In genomic region chr11:96399923-96400322, GRCm38 (mm10) we compare ENCODE assay signal across 12 mouse cellular contexts. TPM values are rescaled to one million over a fixed set of nuclear protein-coding genes. Genes with fewer than 3 reads are reported as not detected.
DNase-seq lines count a peak whose midpoint lies in the region; ATAC-seq lines count a peak whose summit lies in the region.
"Had no signal": no experiment of that assay in that cellular context is flagged by ENCODE, and none has a peak within 500 bp of the region (broad histone marks: within the 10 kb centered on the region; RNA-seq: fewer than 3 reads in every experiment).

No protein-coding gene starts in this region.

- no peak overlapping the region for H3K9ac ChIP-seq in heart, embryonic 15.5 days
- H3K9ac ChIP-seq: forebrain, postnatal 0 days; neural tube, embryonic 15.5 days had no signal

- no peaks in the 10 kb centered on the region for H3K9me3 ChIP-seq in heart, embryonic 15.5 days (replicated peaks)
- H3K9me3 ChIP-seq: neural tube, embryonic 15.5 days had no signal

- peak; percentile 23 for DNase-seq in ES-CJ7 (ENCODE audit: low read depth, low spot score)
- DNase-seq in adrenal gland, postnatal 14 days, result peak; percentile 67
- DNase-seq in lung, postnatal 10 days, result peak; percentile 68
- no peak for DNase-seq in T-cell, adult 2 months (ENCODE audit: low spot score)
- DNase-seq in frontal cortex, postnatal 25 days (ENCODE audit: low spot score in 2 of 2), result no peak
- no peak for DNase-seq in right cerebral cortex, postnatal 25 days
- DNase-seq: cerebellum, adult 9-10 months; forebrain, postnatal 0 days had no signal

- no peaks in the 10 kb centered on the region for H3K36me3 ChIP-seq in heart, embryonic 15.5 days
- H3K36me3 ChIP-seq: neural tube, embryonic 15.5 days had no signal

- peak; percentile 67; the same call in 1 of the 2 replicates for ATAC-seq in heart, embryonic 15.5 days (replicated peaks; ENCODE audit: insufficient number of reproducible peaks, insufficient read depth, low FRiP score, low read depth)
- ATAC-seq: forebrain, postnatal 0 days had no signal

- H3K4me3 ChIP-seq in heart, embryonic 15.5 days, result no peak overlapping the region
- H3K4me3 ChIP-seq: neural tube, embryonic 15.5 days had no signal

- peaks cover 18% of the 10 kb centered on the region for H3K4me1 ChIP-seq in heart, embryonic 15.5 days (replicated peaks)

- no peak overlapping the region for H3K27ac ChIP-seq in heart, embryonic 15.5 days
- H3K27ac ChIP-seq: neural tube, embryonic 15.5 days had no signal

- H3K27me3 ChIP-seq in heart, embryonic 15.5 days, result peaks cover 89% of the 10 kb centered on the region
- H3K27me3 ChIP-seq: neural tube, embryonic 15.5 days had no signal

- WGBS in heart, embryonic 15.5 days, result 2% methylated on average over 8 of the region's 8 CpGs

- no peak overlapping the region for H3K4me2 ChIP-seq in heart, embryonic 15.5 days
- H3K4me2 ChIP-seq: neural tube, embryonic 15.5 days had no signal

RNA-seq across cellular contexts. Expression of gene Hoxb1, which starts 34.4 kb away (rescaled TPM):
- total RNA-seq in adrenal gland, postnatal 14 days (2021), result not detected in 2 replicates
- polyA plus RNA-seq in heart, embryonic 15.5 days (2015; fragmentation: Nextera tagmentation; extraction: Ambion mirVana), result not detected in 2 replicates
- total RNA-seq: forebrain, postnatal 0 days; layer of hippocampus, adult 18-20 months had no signal
- polyA plus RNA-seq: forebrain, postnatal 0 days; liver, embryonic 16.5 days had no signal

RNA-seq across cellular contexts. Expression of gene Hoxb2, which starts 49.6 kb away (rescaled TPM):
- total RNA-seq in adrenal gland, postnatal 14 days (2021), result 18.0 and 19.3 TPM in 2 replicates
- polyA plus RNA-seq in heart, embryonic 15.5 days (2015; fragmentation: Nextera tagmentation; extraction: Ambion mirVana), result 3.7 and 6.8 TPM in 2 replicates
- total RNA-seq: forebrain, postnatal 0 days; layer of hippocampus, adult 18-20 months had no signal
- polyA plus RNA-seq: forebrain, postnatal 0 days had no signal

Comparison
In these comparisons a context has a peak if more than half of its experiments do, and no peak if none do; other contexts are left out.
1. DNase-seq: peak in ES-CJ7 (single experiment), adrenal gland, postnatal 14 days (single experiment) and lung, postnatal 10 days (single experiment); none in T-cell, adult 2 months (single experiment), frontal cortex, postnatal 25 days (0 of 2) and right cerebral cortex, postnatal 25 days (single experiment).